Mouse (Mus musculus): ENCODE measurements at regions not wholly inside any gene's neighbourhood (a gene's known extent, or its start where the extent isn't known, plus 50 kb on each side); places are given as distances from the start of the nearest gene placed in this dataset.

DNA sequence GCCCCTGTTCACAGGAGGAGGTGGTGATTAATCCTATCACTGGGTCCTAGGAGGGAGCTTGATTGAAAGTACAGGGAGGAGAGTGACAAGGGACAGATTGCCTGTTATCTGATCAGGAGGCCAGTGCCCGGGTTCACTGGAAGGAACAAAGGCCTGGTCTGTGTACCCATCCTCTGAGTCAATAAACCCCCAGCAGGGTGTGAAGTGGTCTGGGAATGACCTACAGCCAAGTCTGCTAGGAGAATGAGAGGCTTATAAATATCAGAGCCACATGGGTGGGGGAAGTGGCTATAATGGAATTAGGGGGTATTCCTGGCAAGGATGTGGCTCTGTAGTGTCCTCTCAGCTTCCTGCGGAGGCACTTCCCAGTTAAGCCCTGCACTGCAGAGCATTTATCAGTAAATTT is 296.0 kb downstream of the Nuf2 start:
- TF ChIP-seq CTCF (IDR thresholded peaks at IDR 0.05; ENCODE audit: control insufficient read depth, insufficient read depth, insufficient read length) (no peak), MYOG (IDR thresholded peaks at IDR 0.05; ENCODE audit: control insufficient read depth, extremely low read depth, insufficient read length) (no peak), USF1 (IDR thresholded peaks at IDR 0.05; ENCODE audit: low read depth) (no peak)
